Mouse (Mus musculus) ES-CJ7 (cell line): ENCODE data around the gene Dazap2.

Experiments used
- DNase-seq: peaks from one replicate; pipeline ENCODE4 v3.0.0; 2011; ENCODE audit warnings: low read depth, low spot score

Gene Dazap2

GRCm38 (mm10) chr15:100636700-100637501 lies 21.8 kb downstream of the Dazap2 start, which contains the start of gene Smagp:
Gene Smagp (minus strand): TSS chr15:100636940.
- peak; percentile 79 for DNase-seq

- DNase-seq, result peak; percentile 46
Observed at GRCm38 (mm10) chr15:100637661-100638060, 22.5 kb downstream of the Dazap2 start.

- no peak for DNase-seq
Observed at GRCm38 (mm10) chr15:100639972-100640750, 25.0 kb downstream of the Dazap2 start.

- DNase-seq, result no peak
Observed at GRCm38 (mm10) chr15:100641226-100641810, 26.2 kb downstream of the Dazap2 start.

GRCm38 (mm10) chr15:100642451-100642850 lies 27.3 kb downstream of the Dazap2 start:
- no peak for DNase-seq

- DNase-seq, result no peak
Observed at GRCm38 (mm10) chr15:100646161-100646560, 31.0 kb downstream of the Dazap2 start.

GRCm38 (mm10) chr15:100650111-100650510 lies 35.0 kb downstream of the Dazap2 start:
- DNase-seq, result no peak

- no peak for DNase-seq
Observed at GRCm38 (mm10) chr15:100651610-100652009, 36.5 kb downstream of the Dazap2 start.

- DNase-seq, result no peak
Observed at GRCm38 (mm10) chr15:100654271-100654670, 39.1 kb downstream of the Dazap2 start.

- no peak for DNase-seq
Observed at GRCm38 (mm10) chr15:100655201-100655600, 40.1 kb downstream of the Dazap2 start.

GRCm38 (mm10) chr15:100660306-100660705 lies 45.2 kb downstream of the Dazap2 start:
- DNase-seq, result no peak

GRCm38 (mm10) chr15:100660805-100661204 lies 45.7 kb downstream of the Dazap2 start:
- DNase-seq, result no peak

- DNase-seq, result no peak
Observed at GRCm38 (mm10) chr15:100664813-100665274, 49.7 kb downstream of the Dazap2 start.

GRCm38 (mm10) chr15:100665411-100666218 lies 50.5 kb downstream of the Dazap2 start:
- DNase-seq, result no peak

GRCm38 (mm10) chr15:100666219-100666696 lies 51.1 kb downstream of the Dazap2 start:
- peak; percentile 42 for DNase-seq

- no peak for DNase-seq
Observed at GRCm38 (mm10) chr15:100666851-100667250, 51.7 kb downstream of the Dazap2 start.

GRCm38 (mm10) chr15:100667420-100667819 lies 52.3 kb downstream of the Dazap2 start:
- no peak for DNase-seq

- no peak for DNase-seq
Observed at GRCm38 (mm10) chr15:100667871-100668545, 52.9 kb downstream of the Dazap2 start.

GRCm38 (mm10) chr15:100669337-100669736 lies 54.2 kb downstream of the Dazap2 start, which contains the start of gene Bin2:
Gene Bin2 (minus strand): TSS chr15:100669553.
- peak; percentile 67 for DNase-seq

- no peak for DNase-seq
Observed at GRCm38 (mm10) chr15:100670004-100670403, 54.9 kb downstream of the Dazap2 start.
